Mouse (Mus musculus): ENCODE data around the gene Bdh2. TPM values are rescaled to one million over a fixed set of nuclear protein-coding genes. Genes with fewer than 3 reads are reported as not detected.

Bdh2 gene
- 3.7 and 3.8 TPM in 2 replicates for polyA plus RNA-seq (2014; fragmentation: Nextera tagmentation; extraction: Ambion mirVana)

- Histone ChIP-seq H3K27ac (ENCODE audit: low read depth, low read length) (no peak within 1 kb of the TSS), H3K27me3 (ENCODE audit: control insufficient read depth, insufficient read depth, low read length) (no peaks in the 10 kb centered on the region), H3K4me1 (ENCODE audit: control insufficient read depth, insufficient read depth, low read length) (no peaks in the 10 kb centered on the region), H3K4me3 (ENCODE audit: low read depth, low read length) (no peak within 1 kb of the TSS), H3K9ac (ENCODE audit: low read depth, low read length) (no peak within 1 kb of the TSS), H3K9me3 (replicated peaks; ENCODE audit: control insufficient read depth, low read length) (no peaks in the 10 kb centered on the region), H3K4me2 (peak within 1 kb of the TSS; percentile 45), H3K36me3 (ENCODE audit: control insufficient read depth, insufficient read depth, low read length) (no peaks in the 10 kb centered on the region)
- 23% methylated on average over 14 of the region's 14 CpGs for WGBS (ENCODE audit: insufficient replicate concordance)
- no peak; the same call in 1 of the 2 replicates for ATAC-seq (replicated peaks; ENCODE audit: insufficient number of reproducible peaks, low FRiP score, low TSS enrichment)
Measured at GRCm38 (mm10) chr3:135280669-135281415, at the start of gene Bdh2. Gene Bdh2 (plus strand): TSS chr3:135281221.

DNA sequence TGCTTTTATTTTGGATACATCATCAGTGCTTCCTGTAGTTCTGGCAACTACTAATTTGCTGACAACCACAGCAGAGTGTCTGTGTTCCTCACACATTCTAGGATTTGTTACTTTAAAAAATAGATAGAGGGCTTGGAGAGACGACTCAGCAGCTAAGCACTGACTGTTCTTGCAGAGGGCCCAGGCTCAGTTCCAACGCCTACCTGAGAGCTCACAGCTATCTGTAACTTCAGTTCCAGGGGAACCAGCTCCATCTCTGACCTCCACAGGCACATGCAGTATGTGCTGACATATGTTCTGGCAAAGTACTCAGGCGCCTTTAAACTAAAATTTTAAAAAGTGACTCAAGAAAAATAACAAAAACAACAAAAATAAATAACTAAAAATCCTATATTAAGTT lies 49.0 kb upstream of the Bdh2 start:
- ATAC-seq (replicated peaks; ENCODE audit: insufficient number of reproducible peaks, low FRiP score, low TSS enrichment) = no peak
- WGBS (ENCODE audit: insufficient replicate concordance) = 78% methylated on average over 3 of the region's 3 CpGs
- no peaks in the 10 kb centered on the region for H3K9me3 ChIP-seq (replicated peaks; ENCODE audit: control insufficient read depth, low read length)
- no peak overlapping the region for H3K4me2 ChIP-seq
- peaks cover 35% of the 10 kb centered on the region for H3K36me3 ChIP-seq (ENCODE audit: control insufficient read depth, insufficient read depth, low read length)
- no peaks in the 10 kb centered on the region for H3K27me3 ChIP-seq (ENCODE audit: control insufficient read depth, insufficient read depth, low read length)
- H3K4me1 ChIP-seq (ENCODE audit: control insufficient read depth, insufficient read depth, low read length) = no peaks in the 10 kb centered on the region
- no peak overlapping the region for H3K27ac ChIP-seq (ENCODE audit: low read depth, low read length)
- H3K4me3 ChIP-seq (ENCODE audit: low read depth, low read length) = no peak overlapping the region
- H3K9ac ChIP-seq (ENCODE audit: low read depth, low read length) = no peak overlapping the region

DNA sequence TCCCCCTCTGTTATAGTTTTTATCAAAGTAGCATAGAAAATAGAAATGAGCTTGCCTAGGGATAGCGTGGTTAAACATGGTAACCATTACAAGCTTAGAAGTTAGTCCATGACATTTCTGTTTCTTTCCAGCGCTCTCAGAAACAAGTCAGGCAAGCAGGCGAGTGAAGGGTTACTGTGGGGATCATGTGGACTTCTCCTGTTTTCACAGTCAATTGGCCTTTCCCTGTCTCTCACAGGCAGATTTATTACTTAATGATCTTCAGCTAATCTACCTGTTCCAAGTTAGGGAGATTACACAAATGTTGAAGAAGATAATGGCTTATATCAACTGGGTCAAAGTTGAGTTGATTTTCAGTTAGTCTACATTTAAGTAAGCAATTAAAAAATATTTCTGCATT lies 48.6 kb upstream of the Bdh2 start:
- no peak overlapping the region for H3K4me3 ChIP-seq (ENCODE audit: low read depth, low read length)
- WGBS (ENCODE audit: insufficient replicate concordance) = 92% methylated on average over 3 of the region's 3 CpGs
- no peak overlapping the region for H3K9ac ChIP-seq (ENCODE audit: low read depth, low read length)
- no peak overlapping the region for H3K27ac ChIP-seq (ENCODE audit: low read depth, low read length)
- H3K36me3 ChIP-seq (ENCODE audit: control insufficient read depth, insufficient read depth, low read length) = peaks cover 37% of the 10 kb centered on the region
- no peaks in the 10 kb centered on the region for H3K4me1 ChIP-seq (ENCODE audit: control insufficient read depth, insufficient read depth, low read length)
- H3K27me3 ChIP-seq (ENCODE audit: control insufficient read depth, insufficient read depth, low read length) = no peaks in the 10 kb centered on the region
- no peaks in the 10 kb centered on the region for H3K9me3 ChIP-seq (replicated peaks; ENCODE audit: control insufficient read depth, low read length)
- H3K4me2 ChIP-seq = no peak overlapping the region
- ATAC-seq (replicated peaks; ENCODE audit: insufficient number of reproducible peaks, low FRiP score, low TSS enrichment) = no peak

- H3K27ac ChIP-seq (ENCODE audit: low read depth, low read length) = no peak overlapping the region
- peaks cover 40% of the 10 kb centered on the region for H3K36me3 ChIP-seq (ENCODE audit: control insufficient read depth, insufficient read depth, low read length)
Measured at GRCm38 (mm10) chr3:135245733-135246132, 35.3 kb upstream of the Bdh2 start.

GRCm38 (mm10) chr3:135246828-135247227 lies 34.2 kb upstream of the Bdh2 start:
- ATAC-seq (replicated peaks; ENCODE audit: insufficient number of reproducible peaks, low FRiP score, low TSS enrichment) = no peak
- H3K9me3 ChIP-seq (replicated peaks; ENCODE audit: control insufficient read depth, low read length) = no peaks in the 10 kb centered on the region
- WGBS (ENCODE audit: insufficient replicate concordance) = 94% methylated on average over 6 of the region's 6 CpGs
- H3K9ac ChIP-seq (ENCODE audit: low read depth, low read length) = no peak overlapping the region
- H3K27me3 ChIP-seq (ENCODE audit: control insufficient read depth, insufficient read depth, low read length) = no peaks in the 10 kb centered on the region
- H3K4me2 ChIP-seq = no peak overlapping the region
- no peak overlapping the region for H3K27ac ChIP-seq (ENCODE audit: low read depth, low read length)
- peaks cover 40% of the 10 kb centered on the region for H3K36me3 ChIP-seq (ENCODE audit: control insufficient read depth, insufficient read depth, low read length)
- H3K4me1 ChIP-seq (ENCODE audit: control insufficient read depth, insufficient read depth, low read length) = no peaks in the 10 kb centered on the region
- H3K4me3 ChIP-seq (ENCODE audit: low read depth, low read length) = no peak overlapping the region

More at GRCm38 (mm10) chr3:135245733-135246132, 35.3 kb upstream of the Bdh2 start:
- H3K27me3 ChIP-seq (ENCODE audit: control insufficient read depth, insufficient read depth, low read length) = no peaks in the 10 kb centered on the region
- no peaks in the 10 kb centered on the region for H3K9me3 ChIP-seq (replicated peaks; ENCODE audit: control insufficient read depth, low read length)
- no peak overlapping the region for H3K4me2 ChIP-seq
- H3K4me1 ChIP-seq (ENCODE audit: control insufficient read depth, insufficient read depth, low read length) = no peaks in the 10 kb centered on the region
- no peak for ATAC-seq (replicated peaks; ENCODE audit: insufficient number of reproducible peaks, low FRiP score, low TSS enrichment)
- no peak overlapping the region for H3K9ac ChIP-seq (ENCODE audit: low read depth, low read length)
- H3K4me3 ChIP-seq (ENCODE audit: low read depth, low read length) = no peak overlapping the region

DNA sequence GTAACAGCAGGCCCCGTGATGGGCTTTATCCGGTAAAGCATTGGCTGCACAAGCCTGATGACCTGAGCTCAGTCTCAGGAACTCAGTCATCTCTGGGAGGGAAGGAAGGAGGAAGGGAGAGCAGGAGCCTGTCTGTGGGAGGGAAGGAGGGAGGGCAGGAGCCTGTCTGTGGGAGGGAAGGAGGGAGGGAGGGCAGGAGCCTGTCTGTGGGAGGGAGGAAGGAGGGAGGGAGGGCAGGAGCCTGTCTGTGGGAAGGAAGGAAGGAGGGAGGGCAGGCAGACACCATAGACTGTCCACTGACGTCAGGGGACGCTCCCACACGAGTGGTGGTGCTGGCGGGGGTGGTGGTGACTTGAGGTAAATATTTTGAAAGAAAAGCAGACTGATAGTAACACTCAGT lies 31.9 kb upstream of the Bdh2 start:
- peak; percentile 82; the same call in 1 of the 2 replicates for ATAC-seq (replicated peaks; ENCODE audit: insufficient number of reproducible peaks, low FRiP score, low TSS enrichment)
- H3K9ac ChIP-seq (ENCODE audit: low read depth, low read length) = no peak overlapping the region
- H3K4me1 ChIP-seq (ENCODE audit: control insufficient read depth, insufficient read depth, low read length) = no peaks in the 10 kb centered on the region
- no peaks in the 10 kb centered on the region for H3K9me3 ChIP-seq (replicated peaks; ENCODE audit: control insufficient read depth, low read length)
- no peak overlapping the region for H3K4me2 ChIP-seq
- peaks cover 32% of the 10 kb centered on the region for H3K36me3 ChIP-seq (ENCODE audit: control insufficient read depth, insufficient read depth, low read length)
- H3K4me3 ChIP-seq (ENCODE audit: low read depth, low read length) = no peak overlapping the region
- WGBS (ENCODE audit: insufficient replicate concordance) = 79% methylated on average over 6 of the region's 6 CpGs
- no peaks in the 10 kb centered on the region for H3K27me3 ChIP-seq (ENCODE audit: control insufficient read depth, insufficient read depth, low read length)
- H3K27ac ChIP-seq (ENCODE audit: low read depth, low read length) = no peak overlapping the region

DNA sequence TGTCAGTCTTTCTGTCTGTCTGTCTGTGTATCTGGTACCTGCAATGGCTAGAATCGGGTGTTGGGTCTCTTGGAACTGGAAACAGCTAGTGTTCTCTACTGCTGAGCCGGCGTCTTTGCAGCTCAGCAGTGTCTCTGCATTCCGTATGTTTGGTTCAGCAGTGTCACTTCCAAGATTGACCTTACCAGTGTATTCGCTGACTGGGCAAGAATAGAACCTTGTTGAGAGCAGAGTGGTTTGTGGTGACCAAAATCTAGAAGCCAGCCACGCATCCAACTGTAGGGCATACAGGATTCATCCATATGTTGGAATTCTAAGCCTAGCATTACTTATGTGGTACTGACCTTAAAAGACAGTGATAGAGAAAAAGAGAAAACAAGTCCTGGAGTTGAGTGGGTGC lies 29.2 kb upstream of the Bdh2 start:
- no peak overlapping the region for H3K27ac ChIP-seq (ENCODE audit: low read depth, low read length)
- H3K4me3 ChIP-seq (ENCODE audit: low read depth, low read length) = no peak overlapping the region
- WGBS (ENCODE audit: insufficient replicate concordance) = 93% methylated on average over 6 of the region's 6 CpGs
- no peaks in the 10 kb centered on the region for H3K27me3 ChIP-seq (ENCODE audit: control insufficient read depth, insufficient read depth, low read length)
- H3K4me2 ChIP-seq = no peak overlapping the region
- no peaks in the 10 kb centered on the region for H3K4me1 ChIP-seq (ENCODE audit: control insufficient read depth, insufficient read depth, low read length)
- peaks cover 35% of the 10 kb centered on the region for H3K36me3 ChIP-seq (ENCODE audit: control insufficient read depth, insufficient read depth, low read length)
- H3K9me3 ChIP-seq (replicated peaks; ENCODE audit: control insufficient read depth, low read length) = no peaks in the 10 kb centered on the region
- ATAC-seq (replicated peaks; ENCODE audit: insufficient number of reproducible peaks, low FRiP score, low TSS enrichment) = no peak
- H3K9ac ChIP-seq (ENCODE audit: low read depth, low read length) = no peak overlapping the region

GRCm38 (mm10) chr3:135254784-135255183 lies 26.2 kb upstream of the Bdh2 start:
- no peaks in the 10 kb centered on the region for H3K4me1 ChIP-seq (ENCODE audit: control insufficient read depth, insufficient read depth, low read length)
- no peak for ATAC-seq (replicated peaks; ENCODE audit: insufficient number of reproducible peaks, low FRiP score, low TSS enrichment)
- H3K4me3 ChIP-seq (ENCODE audit: low read depth, low read length) = no peak overlapping the region
- no peaks in the 10 kb centered on the region for H3K9me3 ChIP-seq (replicated peaks; ENCODE audit: control insufficient read depth, low read length)
- H3K4me2 ChIP-seq = no peak overlapping the region
- H3K36me3 ChIP-seq (ENCODE audit: control insufficient read depth, insufficient read depth, low read length) = peaks cover 41% of the 10 kb centered on the region
- H3K27ac ChIP-seq (ENCODE audit: low read depth, low read length) = no peak overlapping the region
- no peaks in the 10 kb centered on the region for H3K27me3 ChIP-seq (ENCODE audit: control insufficient read depth, insufficient read depth, low read length)
- no peak overlapping the region for H3K9ac ChIP-seq (ENCODE audit: low read depth, low read length)

- H3K27me3 ChIP-seq (ENCODE audit: control insufficient read depth, insufficient read depth, low read length) = no peaks in the 10 kb centered on the region
- 89% methylated on average over 10 of the region's 10 CpGs for WGBS (ENCODE audit: insufficient replicate concordance)
- no peak overlapping the region for H3K27ac ChIP-seq (ENCODE audit: low read depth, low read length)
- H3K36me3 ChIP-seq (ENCODE audit: control insufficient read depth, insufficient read depth, low read length) = peaks cover 51% of the 10 kb centered on the region
- H3K4me1 ChIP-seq (ENCODE audit: control insufficient read depth, insufficient read depth, low read length) = no peaks in the 10 kb centered on the region
- H3K4me3 ChIP-seq (ENCODE audit: low read depth, low read length) = no peak overlapping the region
- no peaks in the 10 kb centered on the region for H3K9me3 ChIP-seq (replicated peaks; ENCODE audit: control insufficient read depth, low read length)
- H3K4me2 ChIP-seq = no peak overlapping the region
- no peak overlapping the region for H3K9ac ChIP-seq (ENCODE audit: low read depth, low read length)
- ATAC-seq (replicated peaks; ENCODE audit: insufficient number of reproducible peaks, low FRiP score, low TSS enrichment) = no peak
Measured at GRCm38 (mm10) chr3:135258919-135259318, 22.1 kb upstream of the Bdh2 start.

All from heart, embryonic 11.5 days (tissue).